In the genomic region with DNA sequence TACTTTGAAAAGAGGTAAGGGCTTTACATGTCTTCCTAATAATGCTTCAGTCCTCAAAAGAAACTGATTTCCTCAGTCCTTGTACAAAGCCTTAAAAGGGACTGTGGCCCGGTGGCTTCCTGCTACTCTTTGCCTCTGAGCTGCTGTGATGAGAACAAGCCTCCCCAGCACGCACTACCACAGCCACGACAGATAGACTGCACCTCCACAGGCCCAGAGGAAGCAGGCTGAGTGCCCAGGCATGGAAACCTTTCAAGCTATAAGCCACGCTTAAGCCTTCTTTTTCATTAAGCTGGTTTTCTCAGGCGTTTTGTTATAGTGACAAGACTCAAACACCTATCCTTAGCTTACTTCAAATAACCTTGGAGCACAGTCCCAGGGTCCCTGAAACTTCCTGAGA, we compare ENCODE assay signal across 18 mouse cellular contexts. TPM values are rescaled to one million over a fixed set of nuclear protein-coding genes. Genes with fewer than 3 reads are reported as not detected.
A peak's percentile ranks its signal among the peaks of the same experiment; 100 is the strongest.
DNase-seq lines count a peak whose midpoint lies in the region; ATAC-seq and TF ChIP-seq lines count a peak whose summit lies in the region.
"Had no signal": no experiment of that assay in that cellular context is flagged by ENCODE, and none has a peak within 500 bp of the region (broad histone marks: within the 10 kb centered on the region; RNA-seq: fewer than 3 reads in every experiment).

No protein-coding gene starts in this region.

- H3K4me1 ChIP-seq in heart, embryonic 14.5 days (ENCODE audit: control insufficient read depth in 2 of 2, insufficient read depth in 2 of 2, low read length in 2 of 2) = peaks cover 8 to 40% of the 10 kb centered on the region in 2 experiments

- 44% methylated on average over 5 of the region's 5 CpGs for WGBS in heart, embryonic 14.5 days

- no peak overlapping the region for H3K4me3 ChIP-seq in heart, embryonic 14.5 days (ENCODE audit: control insufficient read depth in 1 of 2, insufficient read depth in 1 of 2, low read depth in 1 of 2, low read length in 2 of 2)
- no peak overlapping the region for H3K4me3 ChIP-seq in layer of hippocampus, adult 2 months
- H3K4me3 ChIP-seq: embryonic facial prominence, embryonic 15.5 days; hindbrain, embryonic 12.5 days; limb, embryonic 15.5 days; midbrain, embryonic 10.5 days had no signal

- H3K27me3 ChIP-seq in heart, embryonic 14.5 days (ENCODE audit: control insufficient read depth, insufficient read depth, low read length) = no peaks in the 10 kb centered on the region
- H3K27me3 ChIP-seq: embryonic facial prominence, embryonic 15.5 days; hindbrain, embryonic 12.5 days; limb, embryonic 15.5 days had no signal

- H3K36me3 ChIP-seq in heart, embryonic 14.5 days (ENCODE audit: control insufficient read depth, insufficient read depth, low read length) = no peaks in the 10 kb centered on the region
- H3K36me3 ChIP-seq: embryonic facial prominence, embryonic 15.5 days; hindbrain, embryonic 12.5 days; midbrain, embryonic 10.5 days had no signal

- no peak for ATAC-seq in heart, embryonic 14.5 days (ENCODE audit: insufficient number of reproducible peaks, insufficient read depth, low FRiP score, low read depth)

- H3K4me2 ChIP-seq in heart, embryonic 14.5 days (ENCODE audit: low read length) = no peak overlapping the region
- H3K4me2 ChIP-seq: embryonic facial prominence, embryonic 15.5 days; hindbrain, embryonic 12.5 days; limb, embryonic 15.5 days had no signal

- H3K9me3 ChIP-seq in heart, embryonic 14.5 days (ENCODE audit: control insufficient read depth, low read length) = no peaks in the 10 kb centered on the region
- H3K9me3 ChIP-seq: embryonic facial prominence, embryonic 15.5 days; hindbrain, embryonic 12.5 days; limb, embryonic 15.5 days; midbrain, embryonic 10.5 days had no signal

- H3K27ac ChIP-seq in heart, embryonic 14.5 days (replicated peaks in 1 of 2; ENCODE audit: control insufficient read depth in 1 of 2, insufficient read depth in 1 of 2, low read depth in 2 of 2, low read length in 2 of 2) = peak overlapping the region; percentile 43 to 68; a peak in 3 of 4 replicates
- H3K27ac ChIP-seq in layer of hippocampus, adult 2 months = peak overlapping the region; percentile 58; the same call in 1 of the 2 replicates
- H3K27ac ChIP-seq: embryonic facial prominence, embryonic 15.5 days; hindbrain, embryonic 12.5 days; limb, embryonic 15.5 days; midbrain, embryonic 10.5 days had no signal

- no peak for TF ChIP-seq CTCF in layer of hippocampus, adult 2 months (conservative IDR thresholded peaks at IDR 0.05)

- DNase-seq in heart, adult 9 months (ENCODE audit: low spot score in 2 of 2) = no peak
- no peak for DNase-seq in layer of hippocampus, adult 2 months (ENCODE audit: low spot score in 2 of 2)
- DNase-seq in layer of hippocampus, adult 9-11 months = no peak
- peak; percentile 6 for DNase-seq in 416B (ENCODE audit: low read depth)
- peak; percentile 5 for DNase-seq in T-cell, adult 2 months (ENCODE audit: low spot score)
- DNase-seq in retina, postnatal 1 day = no peak
- DNase-seq: adrenal gland, postnatal 25 days; cerebellum, adult 9-10 months; gastrocnemius, postnatal 36 days; kidney, adult 11 months; lung, postnatal 36 days; right cerebral cortex, adult 18-20 months; spleen, adult 18-20 months had no signal

- no peak overlapping the region for H3K9ac ChIP-seq in heart, embryonic 14.5 days (ENCODE audit: low read length)
- H3K9ac ChIP-seq: embryonic facial prominence, embryonic 15.5 days; hindbrain, embryonic 12.5 days; limb, embryonic 15.5 days had no signal

RNA-seq across cellular contexts. Expression of a gene that starts 10.0 kb away (rescaled TPM):
- polyA plus RNA-seq in heart, embryonic 14.5 days (2014; fragmentation: Nextera tagmentation; extraction: Ambion mirVana) = 29.1 and 29.6 TPM in 2 replicates
- total RNA-seq in layer of hippocampus, adult 2 months (2021) = 10 to 100 TPM; 92.9 to 94.1 TPM

Comparison
In these comparisons a context has a peak if more than half of its experiments do, and no peak if none do; other contexts are left out.
1. DNase-seq: peak in 416B (single experiment) and T-cell, adult 2 months (single experiment); none in heart, adult 9 months (0 of 2), layer of hippocampus, adult 2 months (0 of 2), layer of hippocampus, adult 9-11 months (single experiment) and retina, postnatal 1 day (single experiment).